Mouse (Mus musculus) CH12.LX (cell line): ENCODE data around the gene Wdfy2. TPM values are rescaled to one million over a fixed set of nuclear protein-coding genes. Genes with fewer than 3 reads are reported as not detected.
"Not testable (repeated sequence)": the region's sequence is repeated elsewhere in the genome, so short reads cannot be mapped to it uniquely, and the experiment has no call there.

ENCODE experiments used
- DNase-seq: peaks from one replicate; pipeline ENCODE4 v3.0.0-alpha.2; 2013; ENCODE audit errors: extremely low read depth
- H3K27ac ChIP-seq: 2 replicates; pipeline ENCODE4 v1.5.1; 2012; ENCODE audit warnings: low read depth, mild to moderate bottlenecking, control low read depth, moderate library complexity; ENCODE audit not compliant: insufficient read depth
- H3K27me3 ChIP-seq: replicated peaks from 2 replicates; pipeline ENCODE3; 2012; ENCODE audit warnings: inconsistent platforms
- H3K36me3 ChIP-seq, 2 experiments: replicated peaks in 1 of 2; 2 replicates each; pipeline versions ENCODE3 to v1.6.1; 2012; ENCODE audit warnings: inconsistent platforms in 1 of 2, low read length in 1 of 2, mild to moderate bottlenecking in 1 of 2, mixed read lengths in 1 of 2, moderate library complexity in 1 of 2; ENCODE audit not compliant: control insufficient read depth in 1 of 2, insufficient read depth in 1 of 2
- H3K4me1 ChIP-seq, 2 experiments: 2 replicates each; pipeline ENCODE4 v1.6.1; 2012; ENCODE audit warnings: inconsistent platforms in 1 of 2, moderate library complexity in 1 of 2; ENCODE audit not compliant: insufficient read depth in 2 of 2, control insufficient read depth in 1 of 2
- H3K4me2 ChIP-seq: 2 replicates; pipeline ENCODE4 v1.6.1; 2012; ENCODE audit warnings: low read depth, mild to moderate bottlenecking, control low read depth; ENCODE audit not compliant: poor library complexity, insufficient read depth, severe bottlenecking
- H3K4me3 ChIP-seq, 3 experiments: fragments of 150-350 bp in 1 of 3; sonication (generic) in 1 of 3; replicated peaks in 1 of 3; 2 replicates each; pipeline versions ENCODE3 to v1.5.1; 2011 to 2012; ENCODE audit warnings: low read depth in 2 of 3, low read length in 2 of 3, mild to moderate bottlenecking in 2 of 3, moderate library complexity in 2 of 3, control low read depth in 1 of 3, improper control_type of control experiment in 1 of 3, inconsistent platforms in 1 of 3, mixed read lengths in 1 of 3; ENCODE audit not compliant: poor library complexity in 1 of 3
- H3K79me2 ChIP-seq: replicated peaks from 2 replicates; pipeline ENCODE4 v1.6.1; 2012; ENCODE audit warnings: mild to moderate bottlenecking, moderate library complexity; ENCODE audit not compliant: control insufficient read depth, poor library complexity, insufficient read depth, severe bottlenecking; ENCODE audit errors: extremely low read depth
- H3K9ac ChIP-seq: 2 replicates; pipeline ENCODE4 v1.6.1; 2012; ENCODE audit warnings: low read depth, mild to moderate bottlenecking, control low read depth, moderate library complexity; ENCODE audit not compliant: insufficient read depth
- H3K9me3 ChIP-seq: replicated peaks from 2 replicates; pipeline ENCODE3; 2012; ENCODE audit warnings: low read length, inconsistent platforms, mixed read lengths
- CHD1 ChIP-seq: IDR thresholded peaks from 2 replicates; pipeline ENCODE4 v1.6.1; 2012; ENCODE audit warnings: low read depth, low read length, improper control_type of control experiment, inconsistent platforms
- CHD2 ChIP-seq: IDR thresholded peaks from 2 replicates; pipeline ENCODE4 v1.6.1; 2011; ENCODE audit warnings: low read length, improper control_type of control experiment
- CTCF ChIP-seq, 2 experiments: IDR thresholded peaks in 1 of 2; conservative IDR thresholded peaks in 1 of 2; 2 replicates each; pipeline ENCODE4 v1.5.1; 2011 to 2012; ENCODE audit warnings: low read depth in 2 of 2, low read length in 2 of 2, improper control_type of control experiment in 1 of 2, inconsistent platforms in 1 of 2, mild to moderate bottlenecking in 1 of 2, moderate library complexity in 1 of 2
- E2F4 ChIP-seq: IDR thresholded peaks from 2 replicates; pipeline ENCODE4 v1.6.1; 2011; ENCODE audit warnings: low read depth, low read length, improper control_type of control experiment; ENCODE audit not compliant: insufficient replicate concordance
- ELF1 ChIP-seq: IDR thresholded peaks from 2 replicates; pipeline ENCODE4 v1.6.1; 2014; ENCODE audit warnings: low read depth, mild to moderate bottlenecking, inconsistent platforms, low read length, improper control_type of control experiment
- ETS1 ChIP-seq: conservative IDR thresholded peaks from 2 replicates; pipeline ENCODE4 v1.6.1; 2012; ENCODE audit warnings: low read depth, mild to moderate bottlenecking, inconsistent platforms, low read length, improper control_type of control experiment, moderate library complexity
- GABPA ChIP-seq: IDR thresholded peaks from 2 replicates; pipeline ENCODE4 v1.6.1; 2012; ENCODE audit warnings: low read depth, low read length, improper control_type of control experiment, inconsistent platforms; ENCODE audit not compliant: insufficient replicate concordance
- JUN ChIP-seq: IDR thresholded peaks from 2 replicates; pipeline ENCODE4 v1.6.1; 2011; ENCODE audit warnings: low read depth, mild to moderate bottlenecking, low read length, improper control_type of control experiment, moderate library complexity; ENCODE audit not compliant: insufficient read depth
- KAT2A ChIP-seq: IDR thresholded peaks from 2 replicates; pipeline ENCODE4 v1.6.1; 2012; ENCODE audit warnings: low read length, improper control_type of control experiment, inconsistent platforms; ENCODE audit not compliant: insufficient replicate concordance
- MEF2A ChIP-seq: IDR thresholded peaks from 2 replicates; pipeline ENCODE4 v1.6.1; 2014; ENCODE audit warnings: low read depth, mild to moderate bottlenecking, inconsistent platforms, low read length, improper control_type of control experiment, borderline replicate concordance
- PAX5 ChIP-seq: IDR thresholded peaks from 2 replicates; pipeline ENCODE4 v1.6.1; 2012; ENCODE audit warnings: low read length, inconsistent platforms, mixed read lengths
- POLR2A ChIP-seq: IDR thresholded peaks from 2 replicates; pipeline ENCODE4 v1.6.1; 2011; ENCODE audit warnings: low read depth, mild to moderate bottlenecking, improper control_type of control experiment, low read length
- SIN3A ChIP-seq: IDR thresholded peaks from 2 replicates; pipeline ENCODE4 v1.6.1; 2012; ENCODE audit warnings: low read length, improper control_type of control experiment, inconsistent platforms
- dilution Hi-C: fragments of 300-500 bp; cut with MboI; formaldehyde crosslinking; loops from 2 replicates; pipeline ENCODE4 v1.14.3; 2020; ENCODE audit warnings: low sequenced_read_pairs; ENCODE audit not compliant: extremely low pct_unique_long_range_greater_than_20kb, extremely low pct_ligation_motif_present
- in situ Hi-C: fragments of 300-500 bp; cut with MboI; formaldehyde crosslinking; loops from 3 replicates; pipeline ENCODE4 v1.14.3; 2019; ENCODE audit warnings: low sequenced_read_pairs, low pct_ligation_motif_present, low pct_unique_long_range_greater_than_20kb, mixed read lengths
- polyA plus RNA-seq: library from polyadenylated mRNA; unstranded; fragments of >175 nt; gene quantifications from 2 replicates; pipeline ENCODE4 v1.2.1, GENCODE M21; 2012; ENCODE audit warnings: low read depth; ENCODE audit not compliant: insufficient read length
- total RNA-seq, 2 experiments: library from RNA; depleted of rRNA; stranded (reverse); fragments of 300-350 nt in 1 of 2; fragments of >200 nt in 1 of 2; gene quantifications; 2 replicates each; pipeline ENCODE4 v1.2.3; 2012 to 2014

Gene Wdfy2
- total and polyA plus RNA-seq, 3 experiments, result 6.3 to 6.7 (median 6.6) TPM

DNA sequence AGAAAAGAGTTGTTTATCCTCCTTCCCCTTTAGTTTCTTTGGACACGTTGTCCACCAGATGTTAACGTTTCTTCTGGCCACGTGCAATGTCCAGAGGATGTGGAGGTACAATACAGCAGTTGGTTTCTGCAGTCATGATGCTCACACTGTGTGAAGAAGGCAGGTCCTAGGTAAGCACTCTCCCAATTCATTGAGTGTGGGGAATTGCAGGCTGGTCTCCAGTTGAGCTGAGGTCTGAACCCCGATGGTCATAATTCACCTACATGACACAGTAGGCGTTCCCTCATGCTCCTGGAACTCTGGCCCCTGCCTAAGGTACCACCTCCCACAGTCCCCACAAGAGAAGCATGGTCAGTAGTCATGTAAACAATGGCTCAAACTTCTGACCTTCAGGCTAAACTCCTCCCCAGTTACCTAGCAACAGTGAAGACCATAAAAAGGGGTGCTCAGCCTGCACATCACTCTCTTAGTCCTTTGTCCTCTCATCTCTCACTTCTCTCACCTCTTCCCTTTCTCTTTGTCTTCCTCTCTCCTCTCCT is 56.2 kb downstream of the Wdfy2 start:
- H3K27me3 ChIP-seq, DNase-seq, H3K9ac ChIP-seq, in situ Hi-C loops, dilution Hi-C loops, H3K79me2 ChIP-seq, H3K4me3 ChIP-seq, H3K36me3 ChIP-seq, H3K9me3 ChIP-seq, H3K4me2 ChIP-seq, H3K27ac ChIP-seq: not testable (repeated sequence)
- peaks cover 0 to 26% of the 10 kb centered on the region in 2 experiments; a peak in 1 of 4 replicates for H3K4me1 ChIP-seq

GRCm38 (mm10) chr14:62894924-62895840 is 57.7 kb downstream of the Wdfy2 start:
- no peak for DNase-seq
- Histone ChIP-seq H3K36me3 (no peaks in the 10 kb centered on the region), H3K9me3 (no peaks in the 10 kb centered on the region), H3K4me2 (no peak overlapping the region), H3K4me3 (no peak overlapping the region), H3K79me2 (no peaks in the 10 kb centered on the region), H3K27me3 (no peaks in the 10 kb centered on the region), H3K27ac (no peak overlapping the region)
- in situ Hi-C loops, result no loop called here
- dilution Hi-C loops, result no loop called here
- no peak for TF ChIP-seq JUN
- no peak for TF ChIP-seq GABPA
- TF ChIP-seq ETS1, result no peak
- no peak for TF ChIP-seq SIN3A
- TF ChIP-seq POLR2A, result no peak
- no peak for TF ChIP-seq CTCF (conservative IDR thresholded peaks at IDR 0.05 in 1 of 2, IDR thresholded peaks at IDR 0.05 in 1 of 2; ENCODE audit: low read depth in 2 of 2, low read length in 2 of 2)
- no peak for TF ChIP-seq CHD2
- no peak for TF ChIP-seq KAT2A
- TF ChIP-seq CHD1, result no peak
- no peak for TF ChIP-seq E2F4
- TF ChIP-seq PAX5, result no peak
- no peak for TF ChIP-seq MEF2A
- no peak for TF ChIP-seq ELF1
- TF ChIP-seq, all 38 proteins: peak for 0
- Histone ChIP-seq H3K9ac (no peak overlapping the region), H3K4me1 (peaks cover 0 to 28% of the 10 kb centered on the region in 2 experiments; a peak in 1 of 4 replicates)
